Mouse (Mus musculus) spleen, adult 12 weeks (tissue): ENCODE measurements around the gene Acadsb.

ENCODE experiments used
- DNase-seq: peaks from one replicate; pipeline ENCODE4 v3.0.0; 2022; ENCODE audit warnings: low spot score

Acadsb gene

DNA sequence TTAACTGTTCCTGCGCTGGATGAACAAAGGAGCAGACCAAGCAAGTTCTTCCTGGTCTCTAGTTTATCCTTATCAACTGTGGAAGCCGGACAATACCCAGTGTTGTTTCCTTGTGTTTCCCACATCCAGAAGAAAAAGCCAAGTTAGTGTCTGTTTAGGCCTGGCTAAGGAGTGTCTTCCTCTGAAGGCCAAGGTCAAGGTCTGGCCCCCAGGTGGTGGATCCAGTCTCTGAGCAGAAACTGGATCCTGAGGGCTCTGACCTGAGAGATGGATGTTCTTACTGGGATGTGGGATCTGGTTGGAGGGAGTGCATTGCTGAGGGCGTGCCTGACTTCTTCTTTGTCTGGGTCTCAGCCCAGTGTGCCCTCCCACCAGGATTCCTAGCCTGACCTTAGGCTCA is 55.3 kb downstream of the Acadsb start:
- no peak for DNase-seq

DNA sequence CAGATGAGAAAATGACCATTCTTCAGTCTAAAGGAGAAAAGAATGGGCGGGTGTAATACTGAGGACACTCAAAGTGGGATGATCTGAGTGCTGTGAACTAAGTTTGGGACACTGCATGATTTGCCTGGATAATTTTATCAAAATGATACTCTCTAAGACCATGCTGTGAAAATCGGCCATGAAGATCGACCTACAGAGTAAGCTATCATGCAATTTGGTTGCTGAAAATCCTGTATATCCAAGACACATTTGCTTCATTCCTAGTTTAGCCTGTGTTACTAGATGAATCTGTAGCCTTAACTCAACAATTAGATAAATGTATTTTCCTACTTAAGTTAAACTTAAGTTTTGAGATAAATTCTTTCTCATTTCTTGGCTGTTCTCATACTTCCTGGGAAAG is 56.9 kb downstream of the Acadsb start:
- DNase-seq = no peak

DNA sequence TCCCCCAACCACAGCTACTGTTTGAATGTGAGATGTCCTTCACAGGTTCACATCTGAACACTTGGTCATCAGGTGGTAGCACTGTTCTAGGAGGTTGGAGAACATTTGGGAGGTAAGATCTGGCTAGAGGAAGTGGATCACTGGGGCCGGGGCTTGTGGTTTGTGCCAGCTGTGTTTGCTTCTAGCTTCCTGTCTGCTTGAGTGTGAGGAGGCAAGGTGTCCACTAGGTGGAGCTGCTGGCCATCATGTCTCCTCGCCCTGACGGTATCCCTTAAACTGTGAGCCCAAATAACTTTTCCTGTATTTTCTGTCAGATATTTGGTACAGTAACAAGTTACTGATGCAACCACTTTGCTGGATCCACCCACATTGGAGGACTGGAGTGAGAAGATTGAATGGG is 59.1 kb downstream of the Acadsb start:
- no peak for DNase-seq

DNA sequence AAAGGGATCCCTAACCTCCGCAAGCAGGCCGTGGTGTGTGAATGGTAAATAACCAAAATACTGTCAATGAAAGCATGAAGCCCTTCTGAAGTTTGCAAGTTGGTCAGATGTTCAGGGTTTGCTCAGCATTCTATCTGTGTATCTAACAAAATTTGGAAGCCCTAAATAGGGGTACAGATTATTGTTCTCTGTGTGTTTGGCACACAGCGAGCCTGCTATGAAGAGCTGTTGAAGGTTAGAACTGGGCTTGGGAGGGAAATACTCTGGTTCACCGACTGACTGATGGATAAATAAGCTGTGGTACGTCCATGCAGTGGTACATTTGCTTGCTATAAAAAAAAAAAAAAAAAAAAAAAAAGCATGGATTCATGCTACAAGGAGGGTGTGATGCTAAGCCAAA is 61.1 kb downstream of the Acadsb start:
- DNase-seq = no peak

DNA sequence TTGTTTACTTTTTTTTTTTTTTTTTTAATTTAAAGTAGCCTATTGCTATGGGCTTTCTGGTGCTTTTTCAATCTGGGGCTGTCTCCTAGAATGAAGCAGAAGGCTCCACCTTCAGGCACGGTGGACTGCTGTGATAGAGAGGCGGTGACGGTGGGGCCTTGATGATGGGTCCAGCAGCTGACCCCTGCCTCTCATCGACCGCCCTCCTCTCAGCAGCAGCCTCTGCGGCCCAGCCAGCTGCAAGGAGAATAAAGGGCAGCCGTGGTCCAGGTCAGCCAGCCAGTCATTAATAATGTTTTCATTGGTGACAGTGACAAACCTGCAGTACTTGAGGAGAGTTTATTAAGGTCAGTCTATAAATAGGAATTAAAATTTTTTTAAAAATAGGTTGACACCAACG is 66.7 kb downstream of the Acadsb start:
- DNase-seq = no peak

DNA sequence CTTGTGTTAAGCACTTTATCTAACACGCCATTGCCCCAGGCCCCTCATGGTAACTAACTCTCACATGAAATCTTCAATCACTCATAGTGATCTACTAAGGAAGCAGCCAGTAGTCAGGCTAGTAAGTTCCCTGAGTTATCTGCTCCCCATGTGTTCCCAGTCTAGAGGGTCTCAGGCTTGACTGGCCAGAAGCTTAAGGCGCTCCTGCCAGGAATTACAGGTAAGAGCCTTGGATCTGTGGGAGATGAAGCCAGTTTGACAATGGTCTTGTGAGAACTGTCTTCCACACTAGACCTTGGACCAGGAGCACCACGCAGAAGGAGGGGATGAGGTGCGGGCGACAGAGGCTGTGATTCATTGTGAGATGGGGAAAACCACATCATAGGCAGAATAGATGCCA is 68.0 kb downstream of the Acadsb start:
- DNase-seq = no peak
